Mouse (Mus musculus): ENCODE data around the gene Zfp777.

DNA sequence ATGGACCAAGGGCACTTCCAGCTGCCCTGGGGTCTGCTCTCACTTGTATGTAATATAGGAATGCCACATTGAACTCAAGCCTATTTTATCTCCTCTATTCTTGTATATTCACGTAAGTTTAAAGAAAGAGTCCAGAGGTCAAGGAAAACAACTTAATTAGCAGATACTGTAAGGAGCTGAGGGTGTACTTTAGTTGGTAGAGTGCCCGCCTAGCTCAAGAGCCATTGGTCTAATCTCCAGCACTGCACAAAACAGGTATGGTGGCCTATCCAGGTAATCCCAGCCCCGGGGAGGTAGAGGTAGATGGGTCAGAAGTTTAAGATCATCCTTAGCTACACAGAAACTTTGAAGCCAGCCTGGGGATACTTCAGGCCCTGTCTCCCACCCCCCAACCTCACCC lies 18.8 kb upstream of the Zfp777 start:
- no peak for TF ChIP-seq CTCF (conservative IDR thresholded peaks at IDR 0.05; ENCODE audit: insufficient read depth, insufficient read length, low read depth, low read length)
- TF ChIP-seq POLR2A (IDR thresholded peaks at IDR 0.05; ENCODE audit: low read depth, low read length) = no peak

Measured in kidney, adult 2 months (tissue).